Comparison of ENCODE assay signal across 8 mouse cellular contexts in genomic region chr5:140609511-140610272, GRCm38 (mm10). TPM values are rescaled to one million over a fixed set of nuclear protein-coding genes. Genes with fewer than 3 reads are reported as not detected.
DNase-seq lines count a peak whose midpoint lies in the region; ATAC-seq and TF ChIP-seq lines count a peak whose summit lies in the region.

No protein-coding gene starts in this region.

- TF ChIP-seq CTCF in lung, adult 2 months (IDR thresholded peaks at IDR 0.05; ENCODE audit: insufficient read depth, low read length): no peak

- 2% methylated on average over 13 of the region's 13 CpGs for WGBS in forebrain, embryonic 15.5 days
- WGBS in intestine, embryonic 16.5 days: 34% methylated on average over 13 of the region's 13 CpGs
- WGBS in lung, adult 2 months: 18% methylated on average over 13 of the region's 13 CpGs
- WGBS in neural tube, embryonic 15.5 days: 5% methylated on average over 13 of the region's 13 CpGs

- intact Hi-C loops in heart, postnatal 25 days (cut with DNase I): no loop called here

- no peaks in the 10 kb centered on the region for H3K27me3 ChIP-seq in forebrain, embryonic 15.5 days
- peaks cover 2% of the 10 kb centered on the region; the same call in 1 of the 2 replicates for H3K27me3 ChIP-seq in intestine, embryonic 16.5 days (replicated peaks; ENCODE audit: control insufficient read depth, insufficient read depth, low read length)
- peaks cover 21% of the 10 kb centered on the region for H3K27me3 ChIP-seq in neural tube, embryonic 15.5 days (replicated peaks)

- H3K4me3 ChIP-seq in forebrain, embryonic 15.5 days: peak overlapping the region; percentile 62
- peak overlapping the region; percentile 66 for H3K4me3 ChIP-seq in intestine, embryonic 16.5 days (ENCODE audit: low read length)
- peak overlapping the region; percentile 93 for H3K4me3 ChIP-seq in lung, adult 2 months (replicated peaks; ENCODE audit: extremely low read depth, low read depth, low read length)
- peak overlapping the region; percentile 50 for H3K4me3 ChIP-seq in neural tube, embryonic 15.5 days (replicated peaks)

- no peaks in the 10 kb centered on the region for H3K36me3 ChIP-seq in forebrain, embryonic 15.5 days
- H3K36me3 ChIP-seq in intestine, embryonic 16.5 days (ENCODE audit: control insufficient read depth, insufficient read depth, low read length): peaks cover 6% of the 10 kb centered on the region; the same call in 1 of the 2 replicates
- 0 out of 2 replicates have a peak, but pooled peaks cover 5% of the 10 kb centered on the region for H3K36me3 ChIP-seq in neural tube, embryonic 15.5 days

- H3K9ac ChIP-seq in forebrain, embryonic 15.5 days (replicated peaks): peak overlapping the region; percentile 62
- H3K9ac ChIP-seq in intestine, embryonic 16.5 days (ENCODE audit: low read depth, low read length): peak overlapping the region; percentile 77
- peak overlapping the region; percentile 46; the same call in 1 of the 2 replicates for H3K9ac ChIP-seq in neural tube, embryonic 15.5 days (replicated peaks)

- ATAC-seq in forebrain, embryonic 15.5 days (replicated peaks): peak; percentile 37
- no peak for ATAC-seq in intestine, embryonic 16.5 days
- ATAC-seq in neural tube, embryonic 15.5 days (ENCODE audit: low FRiP score): no peak

- peak; percentile 97 for DNase-seq in heart, adult 11 months
- no peak for DNase-seq in heart, postnatal 25 days (ENCODE audit: low spot score)
- peak; percentile 79 for DNase-seq in Muller cell, postnatal 12 days (ENCODE audit: inconsistent ontology term)
- DNase-seq in lung, adult 2 months: peak; percentile 60
- DNase-seq in adipocyte (ENCODE audit: low spot score): no peak

- no peaks in the 10 kb centered on the region for H3K9me3 ChIP-seq in forebrain, embryonic 15.5 days
- H3K9me3 ChIP-seq in intestine, embryonic 16.5 days (ENCODE audit: control insufficient read depth, low read length): no peaks in the 10 kb centered on the region; the same call in 1 of the 2 replicates
- H3K9me3 ChIP-seq in neural tube, embryonic 15.5 days (replicated peaks): no peaks in the 10 kb centered on the region

- peak overlapping the region; percentile 93 for H3K27ac ChIP-seq in forebrain, embryonic 15.5 days (replicated peaks)
- peak overlapping the region; percentile 95 for H3K27ac ChIP-seq in intestine, embryonic 16.5 days (ENCODE audit: low read length)
- H3K27ac ChIP-seq in neural tube, embryonic 15.5 days (replicated peaks): peak overlapping the region; percentile 79

- peaks cover 71% of the 10 kb centered on the region for H3K4me1 ChIP-seq in forebrain, embryonic 15.5 days
- peaks cover 56% of the 10 kb centered on the region for H3K4me1 ChIP-seq in intestine, embryonic 16.5 days (ENCODE audit: control insufficient read depth, insufficient read depth, low read length)
- peaks cover 14% of the 10 kb centered on the region for H3K4me1 ChIP-seq in lung, adult 2 months (ENCODE audit: control insufficient read depth, insufficient read depth, low read length)
- peaks cover 72% of the 10 kb centered on the region for H3K4me1 ChIP-seq in neural tube, embryonic 15.5 days

- peak overlapping the region; percentile 98 for H3K4me2 ChIP-seq in forebrain, embryonic 15.5 days (replicated peaks)
- H3K4me2 ChIP-seq in intestine, embryonic 16.5 days (ENCODE audit: low read depth, low read length): peak overlapping the region; percentile 82
- H3K4me2 ChIP-seq in neural tube, embryonic 15.5 days: peak overlapping the region; percentile 93

- peak; percentile 72; the same call in 1 of the 2 replicates for TF ChIP-seq POLR2A in lung, adult 2 months (IDR thresholded peaks at IDR 0.05; ENCODE audit: borderline replicate concordance, extremely low read depth, low read depth, low read length)

RNA-seq across cellular contexts. Expression of gene Lfng, which starts 2.6 kb away (rescaled TPM):
- 10 to 100 TPM in 1 of 2 experiments, 1 to 10 TPM in 1; 7.3 to 10.8 TPM for total RNA-seq in heart, postnatal 25 days (2021)
- polyA plus RNA-seq in forebrain, embryonic 15.5 days (2015; fragmentation: Nextera tagmentation; extraction: Ambion mirVana): 25.7 and 28.8 TPM in 2 replicates
- 11.9 and 13.4 TPM in 2 replicates for polyA plus RNA-seq in intestine, embryonic 16.5 days (2015; fragmentation: Nextera tagmentation; extraction: Ambion mirVana)
- 141 and 163 TPM in 2 replicates for polyA plus RNA-seq in lung, adult 2 months (2012; rRNA removed)
- 16.7 and 19.4 TPM in 2 replicates for polyA plus RNA-seq in neural tube, embryonic 15.5 days (2015; fragmentation: Nextera tagmentation; extraction: Ambion mirVana)

RNA-seq across cellular contexts. Expression of gene Ttyh3, which starts 39.1 kb away (rescaled TPM):
- 10 to 100 TPM; 15.6 to 18.6 TPM for total RNA-seq in heart, postnatal 25 days (2021)
- polyA plus RNA-seq in forebrain, embryonic 15.5 days (2015; fragmentation: Nextera tagmentation; extraction: Ambion mirVana): 78.9 and 85.5 TPM in 2 replicates
- polyA plus RNA-seq in intestine, embryonic 16.5 days (2015; fragmentation: Nextera tagmentation; extraction: Ambion mirVana): 17.0 and 24.3 TPM in 2 replicates
- polyA plus RNA-seq in lung, adult 2 months (2012; rRNA removed): 117 and 127 TPM in 2 replicates
- 58.8 and 63.9 TPM in 2 replicates for polyA plus RNA-seq in neural tube, embryonic 15.5 days (2015; fragmentation: Nextera tagmentation; extraction: Ambion mirVana)

RNA-seq across cellular contexts. Expression of gene Grifin, which starts 44.8 kb away (rescaled TPM):
- not detected for total RNA-seq in heart, postnatal 25 days (2021)
- polyA plus RNA-seq in forebrain, embryonic 15.5 days (2015; fragmentation: Nextera tagmentation; extraction: Ambion mirVana): 0.33 TPM in 1 of 2 replicates, not detected in the other
- polyA plus RNA-seq in intestine, embryonic 16.5 days (2015; fragmentation: Nextera tagmentation; extraction: Ambion mirVana): 0.70 and 0.80 TPM in 2 replicates
- not detected in 2 replicates for polyA plus RNA-seq in lung, adult 2 months (2012; rRNA removed)
- 1.6 TPM in 1 of 2 replicates, not detected in the other for polyA plus RNA-seq in neural tube, embryonic 15.5 days (2015; fragmentation: Nextera tagmentation; extraction: Ambion mirVana)

Comparison
In these comparisons a context has a peak if more than half of its experiments do, and no peak if none do; other contexts are left out.
1. DNase-seq: peak in heart, adult 11 months (single experiment), Muller cell, postnatal 12 days (single experiment) and lung, adult 2 months (single experiment); none in heart, postnatal 25 days (single experiment) and adipocyte (single experiment).
2. Peak in every context shown above with its lines, with median percentiles within 50 percentile points of each other: H3K27ac ChIP-seq, H3K4me2 ChIP-seq, H3K4me3 ChIP-seq and H3K9ac ChIP-seq.